Mouse (Mus musculus) hindlimb bud, embryonic 11.5 days (tissue): ENCODE measurements around the gene Eef2k.

Experiments
- DNase-seq: peaks from one replicate; pipeline ENCODE4 v3.0.0-alpha.2; 2012; ENCODE audit warnings: low read depth, low spot score; ENCODE audit errors: extremely low spot score

The Eef2k gene

DNA sequence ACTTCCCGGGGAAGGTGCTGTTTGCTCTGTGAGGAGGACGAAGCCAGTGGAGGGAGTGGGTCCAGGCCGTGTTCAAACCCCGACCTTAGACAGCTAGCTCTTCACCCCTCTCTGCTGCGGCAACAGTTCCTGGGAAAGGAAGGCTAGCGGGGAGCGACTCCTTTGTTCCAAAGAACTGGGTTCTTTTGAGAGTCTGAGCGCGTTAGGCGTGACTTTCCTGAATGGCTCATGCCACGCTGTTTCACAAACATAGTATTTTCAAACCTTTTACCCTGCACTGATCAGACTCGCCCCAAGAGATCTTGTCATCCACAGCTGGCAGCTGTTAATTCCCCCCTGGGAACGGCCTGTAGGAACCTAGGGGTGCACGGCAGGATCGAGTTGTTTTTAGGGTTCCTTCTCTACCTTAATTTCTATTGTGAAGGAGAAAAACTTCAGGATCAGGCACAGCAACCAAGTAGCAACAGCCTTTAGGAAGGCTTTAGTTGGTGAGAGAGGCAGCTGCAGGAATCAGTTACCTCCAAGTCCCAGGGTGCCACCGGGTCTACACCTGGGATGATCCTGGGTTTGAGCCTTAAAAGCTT is 1.3 kb downstream of the Eef2k start:
- no peak for DNase-seq

DNA sequence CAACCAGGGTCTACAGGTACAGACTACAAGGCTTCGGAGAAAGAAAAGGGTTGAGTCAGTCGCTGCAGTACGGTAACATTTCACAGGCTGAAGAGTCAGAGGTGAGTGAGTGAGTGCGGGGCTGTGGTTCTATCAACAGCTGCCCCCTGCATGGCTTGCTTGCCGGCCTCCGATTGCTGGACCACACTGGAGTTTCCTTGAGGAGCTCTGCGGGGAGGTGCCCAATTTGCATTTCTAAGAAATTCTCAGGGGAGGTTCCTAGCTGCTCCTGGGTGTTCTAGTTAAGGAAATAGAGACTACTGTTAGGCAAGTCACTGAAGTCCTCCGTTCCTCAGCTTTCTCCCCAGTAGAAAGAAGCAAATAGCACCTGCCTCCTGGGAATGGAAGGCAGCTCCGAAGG is 2.1 kb downstream of the Eef2k start:
- no peak for DNase-seq

DNA sequence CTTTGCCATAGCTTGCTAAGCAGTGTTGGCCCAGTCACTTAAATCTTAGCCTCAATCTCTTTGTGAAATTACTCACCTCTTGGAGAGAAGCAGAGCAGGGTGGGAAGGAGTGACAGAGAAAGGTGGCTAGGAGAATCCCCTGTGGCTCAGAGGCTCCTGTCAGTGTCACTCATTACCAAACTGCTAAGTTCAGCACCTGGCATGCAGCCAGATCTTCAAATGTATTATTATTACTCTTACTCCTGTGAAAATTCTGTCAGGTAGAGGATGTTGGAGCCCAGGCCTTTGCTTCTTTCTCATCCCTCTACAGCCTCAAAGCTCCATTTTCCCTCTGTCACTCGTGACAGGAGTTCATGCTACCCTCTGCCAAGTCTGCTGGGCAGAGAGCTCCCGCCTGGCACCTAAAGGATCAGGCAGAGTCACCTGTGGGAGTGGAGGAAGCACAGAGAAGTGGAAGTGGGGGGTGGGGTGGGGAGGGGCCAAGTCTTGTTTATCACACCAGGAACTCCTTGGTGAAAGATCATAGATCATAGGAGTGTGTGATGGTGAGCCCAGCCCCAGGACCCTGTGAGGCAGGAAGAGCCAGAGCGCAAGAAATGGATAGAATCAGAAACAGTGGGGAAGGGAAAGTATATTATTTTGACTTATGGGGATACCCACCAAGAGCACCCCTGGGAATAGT is 6.3 kb downstream of the Eef2k start:
- DNase-seq: no peak

DNA sequence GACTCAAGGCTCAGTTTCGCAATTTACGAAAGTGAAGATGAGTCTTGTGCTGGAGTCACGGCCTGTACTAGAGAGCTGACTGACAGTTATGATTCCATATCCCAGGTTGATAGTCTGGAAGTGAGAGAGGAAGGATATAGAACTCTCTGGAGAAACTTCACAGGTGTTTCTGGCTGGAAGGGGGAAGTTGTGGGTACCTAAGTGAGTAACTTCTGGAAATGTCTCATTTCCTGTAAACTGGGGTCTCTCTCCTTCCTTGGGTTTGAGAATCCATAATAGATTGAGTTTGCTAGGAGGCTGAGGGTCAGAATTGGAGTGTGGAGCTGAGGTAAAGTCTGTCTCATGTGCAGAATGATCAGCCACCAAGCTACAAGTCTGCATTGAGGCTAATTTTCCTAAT is 7.5 kb downstream of the Eef2k start:
- no peak for DNase-seq

DNA sequence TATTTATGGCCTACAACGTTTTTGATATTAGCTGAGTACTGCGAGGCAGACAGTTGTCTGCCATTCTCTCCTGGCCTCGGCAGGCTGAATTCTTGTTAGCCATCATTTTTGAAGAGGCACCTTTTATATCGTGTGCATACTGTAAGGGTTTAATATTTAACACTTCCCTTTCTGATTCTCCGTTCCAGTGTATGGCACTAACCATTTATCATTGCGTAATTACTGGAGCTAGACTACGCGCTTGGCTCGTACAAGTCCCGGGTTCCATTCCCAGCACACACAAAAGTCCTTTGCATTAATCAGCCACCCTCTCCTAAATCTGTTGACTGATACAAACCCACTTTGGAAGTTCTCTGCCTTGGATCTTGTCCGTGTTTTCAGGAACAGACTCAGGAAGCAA is 17.2 kb downstream of the Eef2k start:
- no peak for DNase-seq

DNA sequence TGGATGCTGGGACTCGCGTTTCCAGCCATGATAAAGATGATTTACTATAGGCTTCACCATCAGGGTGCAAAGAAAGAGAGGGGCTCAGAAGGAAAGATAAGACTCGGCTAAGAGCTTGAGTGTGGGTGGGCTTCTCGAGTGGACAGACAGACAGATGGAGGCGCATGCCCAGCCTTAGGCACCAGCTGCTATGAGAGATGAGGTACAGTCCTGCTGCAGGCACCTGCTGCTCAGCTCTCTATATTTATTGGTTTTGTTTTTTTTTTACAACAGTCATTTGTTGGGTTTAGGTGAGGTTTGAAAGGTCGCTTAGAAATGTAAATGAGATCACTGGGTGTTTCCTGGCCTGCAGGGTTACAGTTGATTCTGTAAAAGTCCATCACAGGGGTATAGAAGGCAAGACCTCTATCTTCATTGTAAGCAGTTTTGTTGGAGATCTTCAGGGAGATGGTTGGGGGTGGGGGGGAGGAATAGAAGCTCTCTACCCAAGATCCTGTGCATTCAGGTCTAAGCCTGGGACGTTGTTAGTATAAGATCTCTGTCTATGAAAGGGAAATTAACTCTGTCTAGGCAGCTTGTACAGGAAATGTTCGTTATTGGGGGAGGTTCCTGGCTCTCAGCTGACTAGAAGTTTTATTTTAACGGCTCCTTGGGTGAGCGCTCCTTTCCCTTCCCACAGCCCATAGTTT is 18.3 kb downstream of the Eef2k start:
- no peak for DNase-seq

DNA sequence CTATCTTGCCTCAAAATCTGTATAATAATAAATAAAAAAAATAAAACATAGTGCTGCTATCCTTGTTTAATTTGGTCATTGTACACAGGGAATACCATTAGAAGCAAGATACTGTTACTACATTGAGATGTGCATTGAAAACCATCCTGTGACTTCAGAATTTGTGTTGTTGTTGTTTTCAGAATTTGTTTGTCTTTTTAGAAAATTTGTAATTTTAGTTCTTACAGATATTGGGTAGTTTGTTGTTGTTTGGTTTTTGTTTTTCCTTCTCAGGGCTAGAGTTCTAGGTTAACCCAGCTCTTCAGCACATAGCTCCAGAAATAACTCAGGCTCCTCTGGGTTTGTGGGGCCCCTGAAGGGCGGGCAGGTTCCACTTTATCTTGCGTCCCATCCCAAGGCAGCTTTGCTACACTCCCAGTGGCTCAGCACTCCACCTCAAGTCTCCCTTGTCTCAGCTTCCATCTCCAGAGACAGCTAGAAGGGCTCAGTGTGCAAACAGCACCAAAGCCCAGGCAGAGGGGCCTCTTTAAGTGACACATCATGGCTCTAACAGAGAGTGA is 18.9 kb downstream of the Eef2k start:
- no peak for DNase-seq

DNA sequence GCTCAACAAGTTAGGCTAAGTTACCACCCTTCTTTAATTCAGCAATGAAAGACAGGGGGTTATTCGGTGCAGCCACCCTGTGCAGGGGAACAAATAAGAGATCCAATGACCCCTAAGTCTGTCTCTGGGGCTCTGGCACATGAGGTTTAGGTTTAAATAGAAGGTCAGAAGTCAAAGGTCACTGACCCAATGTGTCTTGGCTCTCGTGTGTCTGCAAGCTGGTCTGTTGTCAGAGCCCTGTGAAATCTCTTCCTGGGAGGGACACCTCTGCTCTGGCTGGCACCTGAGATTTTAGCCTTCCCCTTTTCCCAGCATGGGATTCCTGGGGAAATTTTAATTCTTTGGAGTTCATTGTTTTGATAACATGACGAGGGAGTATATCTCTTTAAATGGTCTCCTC is 19.6 kb downstream of the Eef2k start:
- DNase-seq: peak; percentile 42

DNA sequence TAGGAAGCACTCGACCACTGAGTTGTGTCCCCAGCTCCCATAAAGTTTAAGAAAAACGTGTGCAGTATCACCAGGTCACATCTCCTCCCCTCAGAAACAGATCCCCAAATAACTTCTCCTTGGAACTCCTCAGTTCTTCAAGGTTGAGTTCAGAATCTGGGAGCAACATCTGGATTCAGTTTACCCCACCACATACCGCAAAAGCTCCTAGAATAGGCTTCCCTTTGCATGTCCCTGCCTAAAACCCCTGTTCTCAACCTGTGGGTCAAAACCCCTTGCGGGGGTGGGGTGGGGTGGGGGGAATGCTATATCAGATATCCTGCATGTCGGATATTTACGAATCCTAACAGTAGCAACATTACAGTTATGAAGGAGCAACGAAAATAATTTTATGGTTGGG is 20.0 kb downstream of the Eef2k start:
- peak; percentile 47 for DNase-seq

DNA sequence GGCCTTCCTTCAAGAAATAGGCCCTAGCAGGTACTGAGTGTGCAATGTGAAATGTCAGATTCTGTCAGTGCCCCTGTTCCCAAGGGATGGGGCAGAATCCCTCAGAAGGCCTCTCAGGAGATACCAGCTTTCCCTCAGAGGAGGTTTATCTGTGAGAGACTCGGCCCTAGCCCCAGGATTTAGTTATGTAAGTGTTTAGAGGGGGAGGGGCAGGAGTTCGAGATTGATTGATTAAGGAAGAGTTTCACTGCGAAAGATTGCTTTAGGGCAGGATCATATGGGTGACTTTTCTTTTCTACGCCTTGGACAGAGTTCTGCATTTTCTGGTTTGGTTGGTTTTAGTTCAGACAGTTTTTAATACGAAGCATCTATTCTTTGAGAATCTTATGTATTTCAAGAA is 20.8 kb downstream of the Eef2k start:
- DNase-seq: no peak

DNA sequence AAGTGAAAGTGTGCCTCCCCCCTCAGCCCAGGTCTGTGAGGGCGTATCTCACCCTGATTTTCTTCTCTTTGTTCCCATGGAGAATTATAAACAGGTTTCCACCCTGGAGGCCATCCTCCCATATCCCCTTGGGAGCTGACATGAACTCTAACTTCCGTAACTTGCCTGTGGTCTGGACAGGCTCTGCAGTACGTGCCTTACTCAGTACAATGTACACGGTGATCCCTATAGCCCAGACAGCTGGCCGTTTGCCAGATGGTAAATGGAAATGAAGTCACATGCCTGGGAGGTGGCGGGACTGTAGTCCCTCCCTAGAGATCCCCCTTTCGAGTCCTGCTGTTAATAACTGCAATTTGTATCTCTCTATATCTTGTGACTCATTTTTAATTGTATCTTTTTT is 22.5 kb downstream of the Eef2k start:
- DNase-seq: peak; percentile 52

DNA sequence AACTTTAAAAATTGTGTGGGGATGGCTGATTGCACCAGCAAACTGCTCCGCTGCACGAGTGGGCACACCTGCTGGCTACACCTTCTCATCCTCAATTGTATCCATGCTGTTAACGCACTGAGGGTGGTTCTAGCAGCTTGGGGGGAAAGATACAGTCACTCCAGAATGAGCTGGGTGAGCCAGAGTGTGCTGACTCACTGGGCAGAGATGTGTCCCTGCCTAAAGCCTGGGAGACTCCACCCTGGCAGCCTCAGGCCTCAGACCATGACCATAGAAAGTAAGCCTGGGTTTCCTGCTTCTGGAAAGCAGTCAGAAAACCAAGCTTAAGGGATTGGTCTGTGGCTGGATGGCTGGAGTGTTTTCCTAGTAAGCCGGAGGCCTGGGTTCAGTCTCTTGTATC is 23.2 kb downstream of the Eef2k start:
- DNase-seq: no peak

DNA sequence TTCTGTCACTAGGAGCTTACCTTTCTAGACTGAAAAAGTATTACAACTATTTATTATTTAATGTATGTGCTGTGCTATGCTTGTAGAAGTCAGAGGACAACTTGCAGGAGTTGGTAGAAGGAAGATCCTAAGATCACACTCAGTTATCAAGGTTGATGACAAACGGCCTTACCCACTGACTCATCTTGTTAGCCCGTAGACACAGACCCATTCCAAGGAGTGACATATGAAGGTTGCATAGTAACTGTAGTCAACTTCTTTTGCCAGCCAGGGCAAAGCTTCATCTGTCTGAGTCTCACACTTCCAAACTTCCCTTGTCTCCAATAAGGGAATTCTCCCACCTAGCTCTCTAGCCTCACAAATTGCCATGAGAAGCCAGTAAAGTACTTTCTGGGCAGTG is 24.1 kb downstream of the Eef2k start:
- no peak for DNase-seq

DNA sequence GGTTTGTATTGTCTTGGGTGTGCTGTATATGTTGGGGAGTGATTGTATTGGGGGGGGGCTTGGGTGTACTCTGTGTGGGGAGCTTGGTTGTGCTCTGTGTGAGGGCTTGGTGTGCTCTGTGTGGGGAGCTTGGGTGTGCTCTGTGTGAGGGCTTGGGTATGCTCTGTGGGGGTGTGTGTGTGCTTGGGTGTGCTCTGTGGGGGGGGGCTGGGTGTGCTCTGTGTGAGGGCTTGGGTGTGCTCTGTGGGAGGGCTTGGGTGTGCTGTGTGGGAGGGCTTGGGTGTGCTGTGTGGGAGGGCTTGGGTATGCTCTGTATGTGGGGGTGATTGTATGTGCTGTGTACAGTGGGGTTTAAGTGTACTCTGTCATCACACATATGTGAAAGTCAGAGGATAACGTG is 25.1 kb downstream of the Eef2k start:
- no peak for DNase-seq

DNA sequence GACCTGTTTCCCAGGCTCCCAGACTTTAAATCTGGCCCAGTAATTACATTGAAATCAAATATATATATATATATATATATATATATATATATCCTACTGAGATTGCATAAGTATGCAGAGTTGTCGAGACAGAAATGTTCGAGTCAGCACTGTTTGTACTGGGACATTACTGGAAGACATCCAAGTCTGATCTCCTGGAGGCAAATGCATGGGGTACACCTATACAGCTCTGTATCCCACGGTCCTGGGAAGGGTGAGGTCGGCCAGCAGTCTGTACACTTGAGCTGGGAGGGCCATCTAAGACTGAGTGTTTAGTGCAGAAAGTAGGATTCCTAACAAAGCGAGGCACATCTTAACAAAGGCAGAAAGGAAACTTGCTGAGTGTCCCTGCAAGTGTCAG is 27.3 kb downstream of the Eef2k start:
- DNase-seq: no peak

DNA sequence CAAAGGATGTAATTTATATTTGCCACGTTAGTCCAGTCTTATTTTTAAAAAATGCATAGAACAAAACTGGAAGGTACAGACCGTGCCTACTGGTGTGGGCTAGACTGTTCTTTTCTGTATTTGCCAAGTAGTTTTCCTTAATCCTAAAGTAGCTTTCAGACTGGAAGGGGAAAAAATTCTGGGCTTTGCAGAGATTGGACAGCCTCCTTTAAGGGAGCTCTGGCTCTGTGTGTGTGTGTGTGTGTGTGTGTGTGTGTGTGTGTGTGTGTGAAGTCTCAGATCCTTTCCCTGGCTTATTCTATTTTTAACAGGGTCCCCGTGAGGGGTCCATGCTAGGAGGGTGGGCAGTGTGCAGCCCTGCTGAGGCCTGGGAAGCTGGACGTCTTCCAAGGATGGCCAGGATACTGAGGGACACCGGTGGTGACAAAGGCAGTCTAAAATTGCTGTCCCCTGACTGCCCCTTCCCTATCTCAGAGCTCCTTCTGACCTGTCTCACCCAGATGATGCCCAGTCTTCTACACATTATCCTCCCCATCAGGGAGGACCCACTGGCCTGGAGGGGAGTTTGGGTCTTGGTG is 27.9 kb downstream of the Eef2k start:
- DNase-seq: no peak

DNA sequence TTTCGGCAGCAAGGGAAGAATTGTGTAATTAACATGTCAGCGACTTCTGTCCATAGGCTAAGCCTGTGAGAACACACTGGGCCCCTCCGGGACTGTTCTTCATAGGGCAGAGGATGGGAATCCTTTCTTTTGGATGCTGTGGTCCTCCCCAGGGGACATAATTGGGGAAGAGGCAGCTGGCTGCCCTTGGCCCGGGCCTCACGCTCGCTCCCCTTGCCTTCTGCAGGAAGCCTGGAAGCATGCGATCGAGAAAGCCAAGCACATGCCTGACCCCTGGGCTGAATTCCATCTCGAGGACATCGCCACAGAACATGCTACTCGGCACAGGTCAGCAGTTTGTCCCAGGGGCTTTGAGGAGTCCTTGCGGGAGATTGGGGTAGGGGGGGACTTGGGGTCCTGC is 30.5 kb downstream of the Eef2k start:
- no peak for DNase-seq

DNA sequence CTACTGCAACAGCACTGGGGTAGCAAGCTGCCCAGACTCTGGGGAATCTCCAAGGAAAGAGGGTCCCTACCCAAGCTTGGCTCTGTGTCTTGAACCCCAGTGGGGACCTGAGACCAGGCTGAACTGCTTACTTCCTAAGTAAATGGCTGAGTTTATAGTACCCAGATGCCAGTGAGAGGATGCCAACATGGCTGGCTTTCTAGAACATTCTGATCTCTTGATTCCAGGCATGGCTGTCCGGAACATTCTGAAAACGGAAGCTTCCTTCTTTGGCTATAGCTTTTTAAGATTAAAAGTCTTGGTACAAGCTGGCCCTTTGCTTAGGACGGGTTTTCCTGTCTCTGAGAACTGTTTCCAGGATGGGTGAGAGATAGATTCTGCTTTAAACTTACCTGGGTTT is 31.4 kb downstream of the Eef2k start:
- no peak for DNase-seq

DNA sequence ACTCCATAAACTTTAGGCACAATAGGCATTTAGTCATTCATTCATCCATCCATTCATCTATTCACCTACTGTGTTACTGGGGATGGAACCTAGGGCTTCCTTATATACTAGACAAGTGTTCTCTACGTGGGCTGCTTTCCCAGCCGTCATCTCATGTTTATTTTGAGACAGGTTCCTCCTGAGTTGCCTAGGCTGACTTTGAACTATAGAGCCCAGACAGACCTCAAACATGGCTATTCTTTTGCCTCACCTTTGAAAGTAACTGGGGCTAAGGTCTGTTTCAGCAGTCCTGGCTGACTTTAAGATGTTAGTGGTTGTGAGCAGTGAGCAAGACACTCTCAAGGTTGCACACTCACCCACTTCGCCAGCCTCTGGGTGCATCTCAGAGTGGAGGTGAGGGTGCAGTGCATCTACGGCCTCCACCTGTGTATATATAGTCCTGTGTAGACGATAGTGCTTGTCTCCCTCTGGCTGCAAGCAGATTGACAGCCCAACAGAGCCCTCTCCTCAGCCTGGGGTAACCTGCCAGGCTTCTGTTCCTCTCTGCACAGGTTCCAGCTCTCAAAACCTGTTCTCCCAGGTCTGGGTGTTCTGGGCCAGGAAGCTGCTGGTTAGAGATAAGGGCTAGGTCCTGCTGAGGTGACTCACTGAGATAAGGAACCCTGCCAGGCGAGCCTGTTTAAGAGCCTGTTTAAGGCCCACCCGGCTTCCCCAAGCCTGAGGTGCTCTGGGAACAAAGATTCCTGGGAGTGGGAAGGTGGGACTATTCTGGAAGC is 32.3 kb downstream of the Eef2k start:
- DNase-seq: no peak

DNA sequence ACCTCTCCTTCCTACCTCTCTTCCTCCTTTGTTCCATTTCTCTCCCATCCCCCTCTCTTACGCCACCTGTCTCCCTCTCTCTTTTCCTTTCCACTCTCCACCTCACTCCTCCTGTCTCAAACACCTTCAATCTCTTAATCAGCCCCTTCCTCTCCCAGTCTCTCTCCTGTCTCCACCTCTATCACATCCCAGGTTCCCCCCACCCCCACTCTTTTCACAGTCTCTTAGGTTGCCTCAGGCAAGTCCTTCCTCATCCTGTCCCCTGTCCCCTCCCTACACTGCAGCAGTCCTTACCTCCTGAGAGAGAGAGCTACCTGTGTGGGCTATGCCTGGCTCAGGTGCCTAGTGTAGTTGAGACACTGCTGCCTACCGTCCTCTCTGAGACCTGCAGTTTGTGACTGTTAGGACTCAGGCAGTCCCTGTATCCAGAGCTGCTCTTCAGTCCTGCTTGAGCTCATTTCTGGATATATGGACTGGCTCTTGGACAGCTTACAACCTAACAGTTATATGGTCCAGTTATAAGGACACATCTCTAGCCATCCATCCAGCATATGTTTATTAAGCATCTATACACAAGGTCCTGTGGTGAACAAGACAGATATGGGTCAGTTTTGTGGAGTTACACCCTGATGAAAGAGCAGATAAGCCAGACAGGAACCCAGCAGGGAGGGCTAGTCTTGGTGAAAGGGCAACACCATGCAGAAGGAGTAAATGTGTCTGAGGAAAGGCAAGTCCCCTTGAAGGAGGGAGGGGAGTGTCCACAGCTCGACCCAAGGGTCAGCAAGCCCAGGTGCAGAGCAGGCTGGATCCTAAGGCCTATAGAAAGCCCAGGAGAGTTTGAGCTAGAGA is 33.1 kb downstream of the Eef2k start:
- DNase-seq: no peak
